Comparison of ENCODE assay signal across 11 mouse cellular contexts in genomic region chr2:147170538-147170937, GRCm38 (mm10). TPM values are rescaled to one million over a fixed set of nuclear protein-coding genes. Genes with fewer than 3 reads are reported as not detected.
"Had no signal": no experiment of that assay in that cellular context is flagged by ENCODE, and none has a peak within 500 bp of the region (broad histone marks: within the 10 kb centered on the region; RNA-seq: fewer than 3 reads in every experiment).

No protein-coding gene starts in this region.

RNA-seq across cellular contexts. Expression of gene Nkx2-2, which starts 23.5 kb away (rescaled TPM):
- total RNA-seq: megakaryocyte progenitor cell, adult 5-6 weeks; megakaryocyte-erythroid progenitor cell, adult 5-6 weeks; monocyte, adult 5-6 weeks; neutrophil, adult 5-6 weeks had no signal
- polyA plus RNA-seq: kidney, embryonic 15.5 days; limb, embryonic 12.5 days; limb, embryonic 15.5 days; liver, embryonic 12.5 days; liver, embryonic 15.5 days; lung, embryonic 16.5 days; myocyte had no signal
